ENCODE assay signal across 14 mouse cellular contexts in the genomic region with DNA sequence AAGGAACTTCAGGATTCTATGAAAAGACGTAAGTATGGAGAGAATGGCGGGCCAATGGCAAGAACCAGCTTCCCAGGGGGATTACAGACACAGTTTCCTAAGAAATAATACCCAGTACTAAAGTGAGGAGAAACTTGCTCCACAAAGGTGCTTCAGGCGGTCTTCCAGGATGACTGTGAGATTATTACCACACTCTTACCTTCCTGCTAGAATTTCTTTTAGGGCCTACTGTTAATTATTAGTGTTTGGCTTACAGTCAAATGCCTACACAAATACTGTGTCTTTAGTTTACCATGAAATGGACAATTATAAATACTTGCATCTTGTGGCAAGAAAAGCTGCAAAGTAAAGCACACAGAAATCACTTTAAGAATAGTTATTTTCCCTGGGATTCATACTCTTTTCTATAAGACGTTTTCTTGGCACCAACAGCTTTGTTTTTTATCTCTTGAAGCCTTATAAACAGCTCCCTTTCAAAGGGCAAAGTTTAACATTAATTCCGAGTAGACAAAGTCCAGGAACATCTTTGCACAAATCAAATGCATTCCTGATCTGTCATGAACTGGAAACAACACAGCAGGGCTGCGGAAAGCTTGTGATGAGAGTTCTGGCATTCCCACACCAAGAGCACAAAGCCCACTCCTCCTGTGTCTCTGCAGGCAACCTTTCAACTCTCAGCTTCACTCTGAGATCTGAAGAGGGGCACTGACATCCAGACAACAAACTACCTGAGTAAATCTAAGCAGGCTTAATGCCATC.
DNase-seq lines count a peak whose midpoint lies in the region; ATAC-seq and TF ChIP-seq lines count a peak whose summit lies in the region.
"Had no signal": no experiment of that assay in that cellular context is flagged by ENCODE, and none has a peak within 500 bp of the region (broad histone marks: within the 10 kb centered on the region; RNA-seq: fewer than 3 reads in every experiment).

No protein-coding gene starts in this region.

- no peak overlapping the region for H3K4me2 ChIP-seq in liver, embryonic 12.5 days
- H3K4me2 ChIP-seq: neural tube, embryonic 15.5 days had no signal

- 31% methylated on average over 6 of the region's 6 CpGs for WGBS in liver, adult 2 months
- WGBS in liver, embryonic 12.5 days (ENCODE audit: insufficient replicate concordance) = 54% methylated on average over 6 of the region's 6 CpGs
- WGBS in kidney, adult 2 months = 26% methylated on average over 6 of the region's 6 CpGs

- no peaks in the 10 kb centered on the region for H3K27me3 ChIP-seq in liver, adult 2 months (ENCODE audit: control insufficient read depth, insufficient read depth, low read length)
- H3K27me3 ChIP-seq in liver, embryonic 12.5 days (replicated peaks) = no peaks in the 10 kb centered on the region
- no peaks in the 10 kb centered on the region for H3K27me3 ChIP-seq in kidney, adult 2 months (replicated peaks; ENCODE audit: control insufficient read depth, insufficient read depth, low read length)
- H3K27me3 ChIP-seq: neural tube, embryonic 15.5 days had no signal

- no peak overlapping the region for H3K4me3 ChIP-seq in liver, adult 2 months (ENCODE audit: insufficient read depth, low read depth, low read length)
- no peak overlapping the region for H3K4me3 ChIP-seq in liver, embryonic 12.5 days
- H3K4me3 ChIP-seq in kidney, adult 2 months (ENCODE audit: insufficient read depth, low read depth, low read length) = no peak overlapping the region
- H3K4me3 ChIP-seq: neural tube, embryonic 15.5 days had no signal

- TF ChIP-seq POLR2A in liver, adult 2 months (IDR thresholded peaks at IDR 0.05; ENCODE audit: extremely low read depth, insufficient read depth, low read length) = no peak
- no peak for TF ChIP-seq POLR2A in kidney, adult 2 months (IDR thresholded peaks at IDR 0.05; ENCODE audit: low read depth, low read length)

- H3K79me2 ChIP-seq in liver, adult 2 months (ENCODE audit: control insufficient read depth, insufficient read depth, low read length) = no peaks in the 10 kb centered on the region

- no peak for TF ChIP-seq CTCF in liver, adult 2 months (IDR thresholded peaks at IDR 0.05; ENCODE audit: low read depth, low read length)
- no peak for TF ChIP-seq CTCF in kidney, adult 2 months (conservative IDR thresholded peaks at IDR 0.05; ENCODE audit: insufficient read depth, insufficient read length, low read depth, low read length)

- peak overlapping the region; percentile 94 for H3K27ac ChIP-seq in liver, adult 2 months (replicated peaks; ENCODE audit: insufficient read depth, low read depth, low read length)
- H3K27ac ChIP-seq in liver, embryonic 12.5 days = no peak overlapping the region
- peak overlapping the region; percentile 100 for H3K27ac ChIP-seq in kidney, adult 2 months (ENCODE audit: insufficient read depth, low read depth, low read length)
- H3K27ac ChIP-seq: neural tube, embryonic 15.5 days had no signal

- peaks cover 19% of the 10 kb centered on the region for H3K4me1 ChIP-seq in liver, adult 2 months (ENCODE audit: control insufficient read depth, insufficient read depth, low read length)
- H3K4me1 ChIP-seq in liver, embryonic 12.5 days = no peaks in the 10 kb centered on the region
- H3K4me1 ChIP-seq in kidney, adult 2 months (ENCODE audit: control insufficient read depth, insufficient read depth, low read length) = peaks cover 18% of the 10 kb centered on the region; the same call in 1 of the 2 replicates
- H3K4me1 ChIP-seq: neural tube, embryonic 15.5 days had no signal

- H3K36me3 ChIP-seq in liver, adult 2 months (ENCODE audit: control insufficient read depth, insufficient read depth, low read length) = peaks cover 6% of the 10 kb centered on the region; the same call in 1 of the 2 replicates
- H3K36me3 ChIP-seq in liver, embryonic 12.5 days = peaks cover 3% of the 10 kb centered on the region; the same call in 1 of the 2 replicates
- H3K36me3 ChIP-seq in kidney, adult 2 months (ENCODE audit: control insufficient read depth, insufficient read depth, low read length) = no peaks in the 10 kb centered on the region
- H3K36me3 ChIP-seq: neural tube, embryonic 15.5 days had no signal

- peak overlapping the region; percentile 33; the same call in 1 of the 2 replicates for H3K9ac ChIP-seq in liver, adult 2 months (ENCODE audit: low read depth, low read length)
- H3K9ac ChIP-seq in liver, embryonic 12.5 days = no peak overlapping the region
- H3K9ac ChIP-seq: neural tube, embryonic 15.5 days had no signal

- ATAC-seq in liver, embryonic 12.5 days = no peak
- ATAC-seq: inflammation-experienced regulatory T-cells, adult 6 months had no signal

- peak; percentile 98 for DNase-seq in liver, adult 2 months (ENCODE audit: extremely low read depth, low read depth, low spot score)
- DNase-seq in embryo, embryonic 10.5 days (ENCODE audit: low spot score) = peak; percentile 40
- DNase-seq in kidney, adult 2 months = peak; percentile 89
- peak; percentile 31 for DNase-seq in mesoderm, embryonic 11.5 days (ENCODE audit: low read depth, low spot score)
- no peak for DNase-seq in spleen, postnatal 4 days (ENCODE audit: low spot score in 2 of 2)
- no peak for DNase-seq in spleen, adult 12 weeks (ENCODE audit: low spot score)
- DNase-seq: cerebellum, postnatal 25 days; heart, adult 18-20 months; liver; lung, postnatal 14 days; thymus, adult 2 months had no signal

- no peaks in the 10 kb centered on the region for H3K9me3 ChIP-seq in liver, embryonic 12.5 days (replicated peaks)
- H3K9me3 ChIP-seq: neural tube, embryonic 15.5 days had no signal

Comparison
In these comparisons a context has a peak if more than half of its experiments do, and no peak if none do; other contexts are left out.
1. DNase-seq: peak in liver, adult 2 months (single experiment), embryo, embryonic 10.5 days (single experiment), kidney, adult 2 months (single experiment) and mesoderm, embryonic 11.5 days (single experiment); none in spleen, postnatal 4 days (0 of 2) and spleen, adult 12 weeks (single experiment).